Mouse (Mus musculus) CD8-positive naive resting alpha-beta T cell, adult 2 months (primary cell): Measurements from ENCODE around the gene 4931422A03Rik.
A peak's percentile ranks its signal among the peaks of the same experiment; 100 is the strongest.
"Not testable (repeated sequence)": the region's sequence is repeated elsewhere in the genome, so short reads cannot be mapped to it uniquely, and the experiment has no call there.

Experiments used
- DNase-seq, 2 experiments: peaks; one replicate each; pipeline ENCODE4 v3.0.0; 2022; ENCODE audit warnings: low read depth in 2 of 2, low spot score in 2 of 2

Gene 4931422A03Rik

GRCm38 (mm10) chr2:104027458-104028138 lies 563 bp downstream of the 4931422A03Rik start, which contains the start of gene Fbxo3:
Gene Fbxo3, plus strand, starts transcription at chr2:104027721.
- DNase-seq, result peak; percentile 76 to 83

- no peak for DNase-seq
Observed at GRCm38 (mm10) chr2:104024656-104025055, 3.5 kb downstream of the 4931422A03Rik start.

GRCm38 (mm10) chr2:104023096-104023495 lies 5.1 kb downstream of the 4931422A03Rik start:
- DNase-seq, result no peak

- not testable (repeated sequence) for DNase-seq
Observed at GRCm38 (mm10) chr2:104008853-104009252, 19.3 kb downstream of the 4931422A03Rik start.

- no peak for DNase-seq
Observed at GRCm38 (mm10) chr2:104007793-104008519, 20.2 kb downstream of the 4931422A03Rik start.

GRCm38 (mm10) chr2:104002711-104003413 lies 25.3 kb downstream of the 4931422A03Rik start:
- DNase-seq, result peak in 1 of 2 experiments; percentile 18

GRCm38 (mm10) chr2:104001861-104002260 lies 26.3 kb downstream of the 4931422A03Rik start:
- no peak for DNase-seq

- no peak for DNase-seq
Observed at GRCm38 (mm10) chr2:104001076-104001475, 27.1 kb downstream of the 4931422A03Rik start.

- no peak for DNase-seq
Observed at GRCm38 (mm10) chr2:103992618-103993332, 35.4 kb downstream of the 4931422A03Rik start.

GRCm38 (mm10) chr2:103992162-103992561 lies 36.0 kb downstream of the 4931422A03Rik start:
- DNase-seq, result no peak

GRCm38 (mm10) chr2:103991303-103991702 lies 36.9 kb downstream of the 4931422A03Rik start:
- no peak for DNase-seq

- no peak for DNase-seq
Observed at GRCm38 (mm10) chr2:103989724-103990123, 38.4 kb downstream of the 4931422A03Rik start.

GRCm38 (mm10) chr2:103987595-103987994 lies 40.6 kb downstream of the 4931422A03Rik start:
- not testable (repeated sequence) for DNase-seq

- no peak for DNase-seq
Observed at GRCm38 (mm10) chr2:103983146-103983545, 45.0 kb downstream of the 4931422A03Rik start.

GRCm38 (mm10) chr2:103982250-103982649 lies 45.9 kb downstream of the 4931422A03Rik start:
- DNase-seq, result peak; percentile 48 to 61

- no peak for DNase-seq
Observed at GRCm38 (mm10) chr2:103977716-103978115, 50.4 kb downstream of the 4931422A03Rik start.

GRCm38 (mm10) chr2:103977216-103977615 lies 50.9 kb downstream of the 4931422A03Rik start:
- no peak for DNase-seq

GRCm38 (mm10) chr2:103975904-103976303 lies 52.3 kb downstream of the 4931422A03Rik start:
- DNase-seq, result no peak

GRCm38 (mm10) chr2:103971838-103972237 lies 56.3 kb downstream of the 4931422A03Rik start:
- DNase-seq, result no peak

- no peak for DNase-seq
Observed at GRCm38 (mm10) chr2:103970791-103971649, 57.1 kb downstream of the 4931422A03Rik start.
